Mouse (Mus musculus): ENCODE data around the gene 2010111I01Rik.

The 2010111I01Rik gene

GRCm38 (mm10) chr13:63023243-63024217 is 58.8 kb downstream of the 2010111I01Rik start:
- in situ Hi-C loops (cut with MboI), result no loop called here

GRCm38 (mm10) chr13:63030023-63030422 is 65.3 kb downstream of the 2010111I01Rik start:
- in situ Hi-C loops (cut with MboI), result no loop called here

- in situ Hi-C loops (cut with MboI), result no loop called here
Observed at GRCm38 (mm10) chr13:63031244-63031643, 66.6 kb downstream of the 2010111I01Rik start.

- in situ Hi-C loops (cut with MboI), result no loop called here
Observed at GRCm38 (mm10) chr13:63032304-63032830, 67.7 kb downstream of the 2010111I01Rik start.

- in situ Hi-C loops (cut with MboI), result no loop called here
Observed at GRCm38 (mm10) chr13:63032958-63033357, 68.3 kb downstream of the 2010111I01Rik start.

- in situ Hi-C loops (cut with MboI), result no loop called here
Observed at GRCm38 (mm10) chr13:63033364-63033763, 68.7 kb downstream of the 2010111I01Rik start.

GRCm38 (mm10) chr13:63034666-63035065 is 70.0 kb downstream of the 2010111I01Rik start:
- in situ Hi-C loops (cut with MboI), result no loop called here

GRCm38 (mm10) chr13:63037906-63038305 is 73.2 kb downstream of the 2010111I01Rik start:
- in situ Hi-C loops (cut with MboI), result no loop called here

- in situ Hi-C loops (cut with MboI), result no loop called here
Observed at GRCm38 (mm10) chr13:63038415-63038814, 73.7 kb downstream of the 2010111I01Rik start.

GRCm38 (mm10) chr13:63038871-63039270 is 74.2 kb downstream of the 2010111I01Rik start:
- in situ Hi-C loops (cut with MboI), result no loop called here

GRCm38 (mm10) chr13:63039326-63039725 is 74.6 kb downstream of the 2010111I01Rik start:
- in situ Hi-C loops (cut with MboI), result no loop called here

- in situ Hi-C loops (cut with MboI), result no loop called here
Observed at GRCm38 (mm10) chr13:63039848-63040247, 75.2 kb downstream of the 2010111I01Rik start.

- in situ Hi-C loops (cut with MboI), result no loop called here
Observed at GRCm38 (mm10) chr13:63045504-63046205, 81.0 kb downstream of the 2010111I01Rik start.

- in situ Hi-C loops (cut with MboI), result no loop called here
Observed at GRCm38 (mm10) chr13:63046206-63047020, 81.7 kb downstream of the 2010111I01Rik start.

- in situ Hi-C loops (cut with MboI), result no loop called here
Observed at GRCm38 (mm10) chr13:63063706-63064105, 99.0 kb downstream of the 2010111I01Rik start.

GRCm38 (mm10) chr13:63066607-63067006 is 101.9 kb downstream of the 2010111I01Rik start:
- in situ Hi-C loops (cut with MboI), result no loop called here

- in situ Hi-C loops (cut with MboI), result no loop called here
Observed at GRCm38 (mm10) chr13:63068371-63069136, 103.9 kb downstream of the 2010111I01Rik start.

- in situ Hi-C loops (cut with MboI), result no loop called here
Observed at GRCm38 (mm10) chr13:63071874-63072273, 107.2 kb downstream of the 2010111I01Rik start.

- in situ Hi-C loops (cut with MboI), result no loop called here
Observed at GRCm38 (mm10) chr13:63072376-63072775, 107.7 kb downstream of the 2010111I01Rik start.

GRCm38 (mm10) chr13:63073911-63074675 is 109.4 kb downstream of the 2010111I01Rik start:
- in situ Hi-C loops (cut with MboI), result no loop called here
